Mouse (Mus musculus) kidney, adult 2 months (tissue): Measurements from ENCODE around the gene Actc1.

Source experiments
- CTCF ChIP-seq: fragments of 200-500 bp; conservative IDR thresholded peaks from 2 replicates; pipeline ENCODE4 v1.5.1; 2011; ENCODE audit warnings: low read depth, mild to moderate bottlenecking, control low read depth, low read length, moderate library complexity, mixed read lengths; ENCODE audit not compliant: insufficient read depth, insufficient read length
- POLR2A ChIP-seq: fragments of 200-500 bp; IDR thresholded peaks from one replicate; pipeline ENCODE4 v1.6.1; 2011; ENCODE audit warnings: low read depth, low read length, control low read depth

GRCm38 (mm10) chr2:114064004-114064403, 10.7 kb upstream of the Actc1 start:
- TF ChIP-seq CTCF (no peak), POLR2A (no peak)
